Mouse (Mus musculus): ENCODE measurements at regions not wholly inside any gene's neighbourhood (a gene's known extent, or its start where the extent isn't known, plus 50 kb on each side); places are given as distances from the start of the nearest gene placed in this dataset.

- ATAC-seq (replicated peaks; ENCODE audit: insufficient number of reproducible peaks, low FRiP score, low TSS enrichment), result no peak
- H3K4me3 ChIP-seq (ENCODE audit: low read depth, low read length), result no peak overlapping the region
- no peak overlapping the region for H3K27ac ChIP-seq (ENCODE audit: low read depth, low read length)
- WGBS (ENCODE audit: insufficient replicate concordance), result 82% methylated on average over 14 of the region's 14 CpGs
- H3K36me3 ChIP-seq (ENCODE audit: control insufficient read depth, insufficient read depth, low read length), result no peaks in the 10 kb centered on the region
- H3K4me1 ChIP-seq (ENCODE audit: control insufficient read depth, insufficient read depth, low read length), result peaks cover 3% of the 10 kb centered on the region; the same call in 1 of the 2 replicates
- H3K9ac ChIP-seq (ENCODE audit: low read depth, low read length), result no peak overlapping the region
- no peak overlapping the region for H3K4me2 ChIP-seq
- no peaks in the 10 kb centered on the region for H3K9me3 ChIP-seq (replicated peaks; ENCODE audit: control insufficient read depth, low read length)
- no peaks in the 10 kb centered on the region for H3K27me3 ChIP-seq (ENCODE audit: control insufficient read depth, insufficient read depth, low read length)
These were observed 270.9 kb upstream of the Rtl1 start for GRCm38 (mm10) chr12:109871021-109871420.

GRCm38 (mm10) chr12:109874466-109874865, 274.3 kb upstream of the Rtl1 start:
- Histone ChIP-seq H3K9ac (ENCODE audit: low read depth, low read length) (no peak overlapping the region), H3K4me1 (ENCODE audit: control insufficient read depth, insufficient read depth, low read length) (peaks cover 3% of the 10 kb centered on the region; the same call in 1 of the 2 replicates), H3K27me3 (ENCODE audit: control insufficient read depth, insufficient read depth, low read length) (no peaks in the 10 kb centered on the region), H3K36me3 (ENCODE audit: control insufficient read depth, insufficient read depth, low read length) (no peaks in the 10 kb centered on the region), H3K4me3 (ENCODE audit: low read depth, low read length) (no peak overlapping the region), H3K4me2 (no peak overlapping the region), H3K27ac (ENCODE audit: low read depth, low read length) (no peak overlapping the region), H3K9me3 (replicated peaks; ENCODE audit: control insufficient read depth, low read length) (no peaks in the 10 kb centered on the region)
- 44% methylated on average over 7 of the region's 7 CpGs for WGBS (ENCODE audit: insufficient replicate concordance)
- ATAC-seq (replicated peaks; ENCODE audit: insufficient number of reproducible peaks, low FRiP score, low TSS enrichment), result no peak

- Histone ChIP-seq H3K4me1 (ENCODE audit: control insufficient read depth, insufficient read depth, low read length) (no peaks in the 10 kb centered on the region), H3K36me3 (ENCODE audit: control insufficient read depth, insufficient read depth, low read length) (no peaks in the 10 kb centered on the region), H3K9me3 (replicated peaks; ENCODE audit: control insufficient read depth, low read length) (no peaks in the 10 kb centered on the region), H3K27me3 (ENCODE audit: control insufficient read depth, insufficient read depth, low read length) (no peaks in the 10 kb centered on the region), H3K4me2 (no peak overlapping the region), H3K9ac (ENCODE audit: low read depth, low read length) (no peak overlapping the region), H3K27ac (ENCODE audit: low read depth, low read length) (no peak overlapping the region), H3K4me3 (ENCODE audit: low read depth, low read length) (no peak overlapping the region)
- ATAC-seq (replicated peaks; ENCODE audit: insufficient number of reproducible peaks, low FRiP score, low TSS enrichment), result no peak
- WGBS (ENCODE audit: insufficient replicate concordance), result 67% methylated on average over 3 of the region's 3 CpGs
These were observed 281.0 kb upstream of the Rtl1 start for GRCm38 (mm10) chr12:109881108-109881507.

GRCm38 (mm10) chr12:109891206-109891605, 291.1 kb upstream of the Rtl1 start:
- Histone ChIP-seq H3K9ac (ENCODE audit: low read depth, low read length) (no peak overlapping the region), H3K4me3 (ENCODE audit: low read depth, low read length) (no peak overlapping the region), H3K9me3 (replicated peaks; ENCODE audit: control insufficient read depth, low read length) (no peaks in the 10 kb centered on the region), H3K4me2 (no peak overlapping the region), H3K36me3 (ENCODE audit: control insufficient read depth, insufficient read depth, low read length) (no peaks in the 10 kb centered on the region), H3K27me3 (ENCODE audit: control insufficient read depth, insufficient read depth, low read length) (no peaks in the 10 kb centered on the region), H3K4me1 (ENCODE audit: control insufficient read depth, insufficient read depth, low read length) (no peaks in the 10 kb centered on the region), H3K27ac (ENCODE audit: low read depth, low read length) (no peak overlapping the region)
- WGBS (ENCODE audit: insufficient replicate concordance), result 72% methylated on average over 2 of the region's 2 CpGs
- no peak for ATAC-seq (replicated peaks; ENCODE audit: insufficient number of reproducible peaks, low FRiP score, low TSS enrichment)

GRCm38 (mm10) chr12:109892834-109893233, 292.7 kb upstream of the Rtl1 start:
- no peak overlapping the region for H3K9ac ChIP-seq (ENCODE audit: low read depth, low read length)
- H3K4me2 ChIP-seq, result no peak overlapping the region
- no peaks in the 10 kb centered on the region for H3K27me3 ChIP-seq (ENCODE audit: control insufficient read depth, insufficient read depth, low read length)
- ATAC-seq (replicated peaks; ENCODE audit: insufficient number of reproducible peaks, low FRiP score, low TSS enrichment), result no peak
- H3K4me3 ChIP-seq (ENCODE audit: low read depth, low read length), result no peak overlapping the region
- no peak overlapping the region for H3K27ac ChIP-seq (ENCODE audit: low read depth, low read length)
- H3K4me1 ChIP-seq (ENCODE audit: control insufficient read depth, insufficient read depth, low read length), result no peaks in the 10 kb centered on the region
- no peaks in the 10 kb centered on the region for H3K9me3 ChIP-seq (replicated peaks; ENCODE audit: control insufficient read depth, low read length)
- no peaks in the 10 kb centered on the region for H3K36me3 ChIP-seq (ENCODE audit: control insufficient read depth, insufficient read depth, low read length)

GRCm38 (mm10) chr12:109893657-109894056, 293.5 kb upstream of the Rtl1 start:
- Histone ChIP-seq H3K36me3 (ENCODE audit: control insufficient read depth, insufficient read depth, low read length) (no peaks in the 10 kb centered on the region), H3K27me3 (ENCODE audit: control insufficient read depth, insufficient read depth, low read length) (no peaks in the 10 kb centered on the region), H3K4me1 (ENCODE audit: control insufficient read depth, insufficient read depth, low read length) (no peaks in the 10 kb centered on the region), H3K9ac (ENCODE audit: low read depth, low read length) (no peak overlapping the region), H3K4me3 (ENCODE audit: low read depth, low read length) (no peak overlapping the region), H3K27ac (ENCODE audit: low read depth, low read length) (no peak overlapping the region), H3K9me3 (replicated peaks; ENCODE audit: control insufficient read depth, low read length) (no peaks in the 10 kb centered on the region), H3K4me2 (no peak overlapping the region)
- no peak for ATAC-seq (replicated peaks; ENCODE audit: insufficient number of reproducible peaks, low FRiP score, low TSS enrichment)
- 72% methylated on average over 4 of the region's 4 CpGs for WGBS (ENCODE audit: insufficient replicate concordance)

- Histone ChIP-seq H3K27ac (ENCODE audit: low read depth, low read length) (no peak overlapping the region), H3K4me2 (no peak overlapping the region), H3K9ac (ENCODE audit: low read depth, low read length) (no peak overlapping the region), H3K27me3 (ENCODE audit: control insufficient read depth, insufficient read depth, low read length) (no peaks in the 10 kb centered on the region), H3K4me1 (ENCODE audit: control insufficient read depth, insufficient read depth, low read length) (no peaks in the 10 kb centered on the region), H3K36me3 (ENCODE audit: control insufficient read depth, insufficient read depth, low read length) (no peaks in the 10 kb centered on the region), H3K4me3 (ENCODE audit: low read depth, low read length) (no peak overlapping the region), H3K9me3 (replicated peaks; ENCODE audit: control insufficient read depth, low read length) (no peaks in the 10 kb centered on the region)
- WGBS (ENCODE audit: insufficient replicate concordance), result 76% methylated on average over 7 of the region's 7 CpGs
- ATAC-seq (replicated peaks; ENCODE audit: insufficient number of reproducible peaks, low FRiP score, low TSS enrichment), result no peak
These were observed 295.3 kb upstream of the Rtl1 start for GRCm38 (mm10) chr12:109895389-109895788.

GRCm38 (mm10) chr12:109896397-109896796, 296.3 kb upstream of the Rtl1 start:
- 81% methylated on average over 9 of the region's 9 CpGs for WGBS (ENCODE audit: insufficient replicate concordance)
- ATAC-seq (replicated peaks; ENCODE audit: insufficient number of reproducible peaks, low FRiP score, low TSS enrichment), result no peak

GRCm38 (mm10) chr12:109896906-109897305, 296.8 kb upstream of the Rtl1 start:
- Histone ChIP-seq H3K9me3 (replicated peaks; ENCODE audit: control insufficient read depth, low read length) (no peaks in the 10 kb centered on the region), H3K36me3 (ENCODE audit: control insufficient read depth, insufficient read depth, low read length) (no peaks in the 10 kb centered on the region), H3K9ac (ENCODE audit: low read depth, low read length) (no peak overlapping the region), H3K4me1 (ENCODE audit: control insufficient read depth, insufficient read depth, low read length) (no peaks in the 10 kb centered on the region), H3K4me2 (no peak overlapping the region), H3K27me3 (ENCODE audit: control insufficient read depth, insufficient read depth, low read length) (no peaks in the 10 kb centered on the region), H3K4me3 (ENCODE audit: low read depth, low read length) (no peak overlapping the region), H3K27ac (ENCODE audit: low read depth, low read length) (no peak overlapping the region)
- no peak for ATAC-seq (replicated peaks; ENCODE audit: insufficient number of reproducible peaks, low FRiP score, low TSS enrichment)
- WGBS (ENCODE audit: insufficient replicate concordance), result 81% methylated on average over 10 of the region's 10 CpGs

More at GRCm38 (mm10) chr12:109896397-109896796, 296.3 kb upstream of the Rtl1 start:
- H3K4me1 ChIP-seq (ENCODE audit: control insufficient read depth, insufficient read depth, low read length), result no peaks in the 10 kb centered on the region
- no peak overlapping the region for H3K4me2 ChIP-seq
- no peaks in the 10 kb centered on the region for H3K27me3 ChIP-seq (ENCODE audit: control insufficient read depth, insufficient read depth, low read length)
- H3K9ac ChIP-seq (ENCODE audit: low read depth, low read length), result no peak overlapping the region
- no peak overlapping the region for H3K4me3 ChIP-seq (ENCODE audit: low read depth, low read length)
- no peaks in the 10 kb centered on the region for H3K36me3 ChIP-seq (ENCODE audit: control insufficient read depth, insufficient read depth, low read length)
- no peaks in the 10 kb centered on the region for H3K9me3 ChIP-seq (replicated peaks; ENCODE audit: control insufficient read depth, low read length)
- H3K27ac ChIP-seq (ENCODE audit: low read depth, low read length), result no peak overlapping the region
